Mouse (Mus musculus): Measurements from ENCODE around the gene Catsperg1. TPM values are rescaled to one million over a fixed set of nuclear protein-coding genes. Genes with fewer than 3 reads are reported as not detected.
A peak's percentile ranks its signal among the peaks of the same experiment; 100 is the strongest.
"Not testable (repeated sequence)": the region's sequence is repeated elsewhere in the genome, so short reads cannot be mapped to it uniquely, and the experiment has no call there.

Gene Catsperg1
- polyA plus RNA-seq, 1 experiment = 254 TPM

DNA sequence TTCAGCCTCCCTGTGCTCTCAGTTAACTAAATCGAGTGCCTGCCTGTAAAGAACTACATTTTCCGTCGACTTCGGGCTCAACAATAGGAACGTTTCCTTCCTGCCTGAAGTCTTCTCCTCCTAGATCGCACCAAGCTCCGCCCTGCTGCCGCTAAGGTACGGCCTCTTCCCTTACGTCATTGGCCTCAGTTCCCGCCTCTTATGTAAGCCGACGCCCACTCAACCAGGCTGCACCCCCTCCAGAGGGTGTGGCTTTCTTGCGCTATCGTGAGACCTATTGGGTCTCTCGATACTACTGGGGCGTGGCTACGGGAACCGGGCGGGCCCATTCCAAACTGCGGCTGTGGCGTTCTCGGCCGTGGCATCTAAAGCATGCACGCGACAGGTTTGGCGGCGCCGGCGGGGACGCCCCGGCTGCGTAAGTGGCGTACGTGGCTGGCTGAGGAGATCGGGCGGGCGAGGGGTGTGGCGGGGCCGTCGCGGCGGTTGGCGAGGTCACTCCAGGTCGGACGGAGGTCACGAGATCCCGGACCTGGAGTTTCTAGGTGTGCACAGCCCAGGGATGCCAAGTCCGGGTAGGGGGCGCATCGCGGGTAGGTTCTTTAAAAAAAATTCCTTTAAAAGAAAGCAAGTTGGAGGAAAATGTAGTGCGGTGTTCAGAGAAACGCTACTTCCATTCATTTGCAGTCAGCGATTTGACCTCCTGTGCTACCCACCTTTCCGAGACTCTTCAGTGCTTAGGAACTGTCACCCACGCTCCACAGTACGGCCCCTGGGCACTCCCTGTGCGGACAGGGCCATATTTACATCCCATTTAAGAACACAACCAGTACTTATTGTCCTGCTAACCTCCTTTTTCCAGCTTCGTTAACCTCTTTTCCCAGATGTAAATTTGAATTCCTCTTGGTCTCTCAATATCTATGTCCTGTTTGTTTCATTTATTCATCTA, 24.5 kb upstream of the Catsperg1 start, which contains the start of gene Yif1b:
TSS of gene Yif1b (plus strand) at position 311 of the 949 bp plus-strand sequence.
- 0 out of 2 replicates have a peak, but pooled peaks have one; percentile 6 for TF ChIP-seq CTCF (IDR thresholded peaks at IDR 0.05; ENCODE audit: control insufficient read depth, insufficient read depth, insufficient replicate concordance, low read depth, low read length)
- peak; percentile 77 for TF ChIP-seq POLR2A (IDR thresholded peaks at IDR 0.05; ENCODE audit: control insufficient read depth, low read depth, low read length)
- peak within 1 kb of the TSS; percentile 97 for H3K4me3 ChIP-seq (ENCODE audit: control insufficient read depth, low read depth, low read length)
- no peaks in the 10 kb centered on the region for H3K36me3 ChIP-seq (ENCODE audit: control insufficient read depth, insufficient read depth, low read length)
- peaks cover 6% of the 10 kb centered on the region for H3K4me1 ChIP-seq (ENCODE audit: control insufficient read depth, insufficient read depth, low read length)
- no peaks in the 10 kb centered on the region for H3K27me3 ChIP-seq (ENCODE audit: control insufficient read depth, insufficient read depth, low read length)
- H3K27ac ChIP-seq (ENCODE audit: control insufficient read depth, insufficient read depth, low read depth, low read length) = peak within 1 kb of the TSS; percentile 81

DNA sequence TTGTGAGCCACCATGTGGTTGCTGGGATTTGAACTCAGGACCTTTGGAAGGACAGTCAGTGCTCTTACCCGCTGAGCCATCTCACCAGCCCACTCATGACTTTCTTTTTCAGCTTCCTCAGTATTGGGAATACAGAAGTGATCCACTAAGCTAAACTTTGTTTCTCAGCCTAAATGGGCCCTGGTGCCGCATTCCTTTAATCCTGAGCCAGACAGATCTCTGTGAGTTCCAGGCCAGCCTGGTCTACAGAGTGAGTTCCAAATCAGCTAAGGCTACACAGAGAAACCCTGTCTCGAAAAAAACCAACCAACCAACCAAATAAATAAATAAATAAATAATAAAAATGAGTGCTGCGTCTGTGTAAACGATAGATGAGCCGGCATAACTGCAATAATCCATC, 23.8 kb upstream of the Catsperg1 start:
- Histone ChIP-seq H3K27ac (ENCODE audit: control insufficient read depth, insufficient read depth, low read depth, low read length) (peak overlapping the region; percentile 81), H3K4me3 (ENCODE audit: control insufficient read depth, low read depth, low read length) (peak overlapping the region; percentile 97)
- H3K36me3 ChIP-seq (ENCODE audit: control insufficient read depth, insufficient read depth, low read length); H3K27me3 ChIP-seq (ENCODE audit: control insufficient read depth, insufficient read depth, low read length); H3K4me1 ChIP-seq (ENCODE audit: control insufficient read depth, insufficient read depth, low read length): not testable (repeated sequence)

- Histone ChIP-seq H3K27ac (ENCODE audit: control insufficient read depth, insufficient read depth, low read depth, low read length) (no peak overlapping the region), H3K36me3 (ENCODE audit: control insufficient read depth, insufficient read depth, low read length) (no peaks in the 10 kb centered on the region), H3K4me1 (ENCODE audit: control insufficient read depth, insufficient read depth, low read length) (peaks cover 6% of the 10 kb centered on the region), H3K4me3 (ENCODE audit: control insufficient read depth, low read depth, low read length) (no peak overlapping the region), H3K27me3 (ENCODE audit: control insufficient read depth, insufficient read depth, low read length) (no peaks in the 10 kb centered on the region)
- no peak for TF ChIP-seq CTCF (IDR thresholded peaks at IDR 0.05; ENCODE audit: control insufficient read depth, insufficient read depth, insufficient replicate concordance, low read depth, low read length)
- no peak for TF ChIP-seq POLR2A (IDR thresholded peaks at IDR 0.05; ENCODE audit: control insufficient read depth, low read depth, low read length)
These were observed 22.8 kb upstream of the Catsperg1 start for GRCm38 (mm10) chr7:29236593-29236992.

DNA sequence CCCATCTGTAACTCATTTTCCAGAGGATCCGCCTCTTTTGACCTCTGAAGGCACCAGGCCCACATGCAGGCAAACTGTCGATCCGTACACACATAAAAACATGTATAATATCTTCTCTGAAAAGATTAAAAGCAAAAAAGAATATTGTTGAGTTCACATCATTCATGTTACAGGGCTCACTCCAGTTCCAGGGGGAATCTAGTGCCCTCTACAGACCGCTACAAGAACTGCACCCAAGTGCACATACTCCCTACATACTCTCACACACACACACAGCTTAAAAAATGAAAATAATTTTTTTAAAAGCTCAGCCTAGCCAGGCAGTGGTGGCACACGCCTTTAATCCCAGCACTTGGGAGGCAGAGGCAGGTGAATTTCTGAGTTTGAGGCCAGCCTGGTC, 20.8 kb upstream of the Catsperg1 start:
- Histone ChIP-seq H3K4me1 (ENCODE audit: control insufficient read depth, insufficient read depth, low read length) (peaks cover 6% of the 10 kb centered on the region), H3K36me3 (ENCODE audit: control insufficient read depth, insufficient read depth, low read length) (no peaks in the 10 kb centered on the region), H3K27me3 (ENCODE audit: control insufficient read depth, insufficient read depth, low read length) (no peaks in the 10 kb centered on the region), H3K4me3 (ENCODE audit: control insufficient read depth, low read depth, low read length) (no peak overlapping the region), H3K27ac (ENCODE audit: control insufficient read depth, insufficient read depth, low read depth, low read length) (no peak overlapping the region)
- no peak for TF ChIP-seq CTCF (IDR thresholded peaks at IDR 0.05; ENCODE audit: control insufficient read depth, insufficient read depth, insufficient replicate concordance, low read depth, low read length)

- Histone ChIP-seq H3K27ac (ENCODE audit: control insufficient read depth, insufficient read depth, low read depth, low read length) (peak overlapping the region; percentile 7; the same call in 1 of the 2 replicates), H3K36me3 (ENCODE audit: control insufficient read depth, insufficient read depth, low read length) (no peaks in the 10 kb centered on the region), H3K4me3 (ENCODE audit: control insufficient read depth, low read depth, low read length) (no peak overlapping the region), H3K4me1 (ENCODE audit: control insufficient read depth, insufficient read depth, low read length) (peaks cover 5% of the 10 kb centered on the region), H3K27me3 (ENCODE audit: control insufficient read depth, insufficient read depth, low read length) (no peaks in the 10 kb centered on the region)
- no peak for TF ChIP-seq CTCF (IDR thresholded peaks at IDR 0.05; ENCODE audit: control insufficient read depth, insufficient read depth, insufficient replicate concordance, low read depth, low read length)
- TF ChIP-seq POLR2A (IDR thresholded peaks at IDR 0.05; ENCODE audit: control insufficient read depth, low read depth, low read length) = no peak
These were observed 19.9 kb upstream of the Catsperg1 start for GRCm38 (mm10) chr7:29233745-29234144.

DNA sequence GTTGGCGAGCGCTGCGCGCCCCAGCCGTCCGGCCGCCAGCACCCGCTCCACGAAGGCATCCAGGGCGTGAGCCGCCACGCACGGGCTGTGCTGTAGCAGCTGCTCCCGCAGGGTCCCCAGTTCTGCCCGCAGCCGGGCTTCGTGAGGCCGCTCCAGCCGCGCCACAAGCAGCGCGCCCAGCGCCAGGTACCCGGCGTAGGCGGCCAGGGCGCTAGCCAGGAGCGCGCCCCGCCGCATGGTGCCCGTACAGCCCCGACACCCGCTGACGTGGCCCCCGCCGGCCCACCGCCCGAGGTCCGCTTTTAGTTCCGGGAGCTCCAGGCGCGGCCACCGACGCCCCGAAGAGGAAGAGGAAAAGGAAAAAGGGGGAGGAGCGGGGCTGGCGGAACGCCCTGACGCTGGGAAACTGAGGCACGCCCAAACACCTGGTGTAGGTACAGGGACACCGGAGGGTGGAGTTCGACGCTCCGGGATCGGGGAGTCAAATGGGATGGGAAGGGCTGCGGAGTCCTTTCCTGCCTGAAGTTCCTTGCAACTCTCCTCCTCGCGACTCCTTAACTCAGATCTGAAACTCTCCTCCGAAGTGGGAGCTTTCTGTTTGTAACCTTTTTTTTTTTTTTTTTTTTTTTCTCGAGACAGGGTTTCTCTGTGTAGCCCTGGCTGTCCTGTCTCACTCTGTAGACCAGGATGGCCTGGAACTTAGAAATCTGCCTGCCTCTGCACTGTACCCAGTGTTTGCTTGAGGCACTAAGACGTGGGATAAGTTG, 18.6 kb upstream of the Catsperg1 start, which contains the start of gene Kcnk6:
TSS of gene Kcnk6 (minus strand) at position 269 of the 767 bp plus-strand sequence.
- no peaks in the 10 kb centered on the region for H3K27me3 ChIP-seq (ENCODE audit: control insufficient read depth, insufficient read depth, low read length)
- H3K27ac ChIP-seq (ENCODE audit: control insufficient read depth, insufficient read depth, low read depth, low read length) = peak within 1 kb of the TSS; percentile 12
- H3K4me1 ChIP-seq (ENCODE audit: control insufficient read depth, insufficient read depth, low read length) = no peaks in the 10 kb centered on the region; the same call in 1 of the 2 replicates
- no peaks in the 10 kb centered on the region for H3K36me3 ChIP-seq (ENCODE audit: control insufficient read depth, insufficient read depth, low read length)
- TF ChIP-seq CTCF (IDR thresholded peaks at IDR 0.05; ENCODE audit: control insufficient read depth, insufficient read depth, insufficient replicate concordance, low read depth, low read length) = no peak
- no peak for TF ChIP-seq POLR2A (IDR thresholded peaks at IDR 0.05; ENCODE audit: control insufficient read depth, low read depth, low read length)
- peak within 1 kb of the TSS; percentile 59 for H3K4me3 ChIP-seq (ENCODE audit: control insufficient read depth, low read depth, low read length)

DNA sequence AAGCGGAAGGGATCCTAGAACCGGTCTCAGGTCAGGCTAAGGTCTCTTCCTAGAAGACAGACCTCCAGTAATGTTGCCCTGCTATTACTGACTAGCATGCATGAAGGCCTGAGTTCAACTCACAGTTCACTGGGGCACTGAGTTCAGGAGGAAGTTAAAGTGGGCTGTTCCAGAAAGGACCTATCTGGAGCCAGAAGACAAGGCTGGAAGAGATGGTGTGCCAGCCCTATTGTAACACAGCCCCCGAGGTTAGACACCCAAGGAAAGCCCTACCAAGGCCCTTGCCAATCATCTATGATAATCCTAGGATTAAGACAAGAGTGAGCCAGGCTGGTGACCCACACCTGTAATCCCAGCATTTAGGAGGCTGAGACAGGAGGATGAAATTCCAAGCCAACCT, 17.7 kb upstream of the Catsperg1 start:
- no peaks in the 10 kb centered on the region; the same call in 1 of the 2 replicates for H3K4me1 ChIP-seq (ENCODE audit: control insufficient read depth, insufficient read depth, low read length)
- TF ChIP-seq POLR2A (IDR thresholded peaks at IDR 0.05; ENCODE audit: control insufficient read depth, low read depth, low read length) = no peak
- TF ChIP-seq CTCF (IDR thresholded peaks at IDR 0.05; ENCODE audit: control insufficient read depth, insufficient read depth, insufficient replicate concordance, low read depth, low read length) = no peak
- H3K4me3 ChIP-seq (ENCODE audit: control insufficient read depth, low read depth, low read length) = no peak overlapping the region
- H3K27ac ChIP-seq (ENCODE audit: control insufficient read depth, insufficient read depth, low read depth, low read length) = no peak overlapping the region
- H3K27me3 ChIP-seq (ENCODE audit: control insufficient read depth, insufficient read depth, low read length) = no peaks in the 10 kb centered on the region
- H3K36me3 ChIP-seq (ENCODE audit: control insufficient read depth, insufficient read depth, low read length) = no peaks in the 10 kb centered on the region
